Comparison of ENCODE assay signal across 16 mouse cellular contexts in genomic region chr16:22539275-22539674, GRCm38 (mm10).
"Had no signal": no experiment of that assay in that cellular context is flagged by ENCODE, and none has a peak within 500 bp of the region (broad histone marks: within the 10 kb centered on the region; RNA-seq: fewer than 3 reads in every experiment).

No protein-coding gene starts in this region.

- H3K36me3 ChIP-seq: neural tube, embryonic 13.5 days; neural tube, embryonic 15.5 days; stomach, embryonic 15.5 days had no signal

- H3K27me3 ChIP-seq: neural tube, embryonic 13.5 days; neural tube, embryonic 15.5 days; stomach, embryonic 15.5 days had no signal

- H3K9me3 ChIP-seq: neural tube, embryonic 13.5 days; neural tube, embryonic 15.5 days; stomach, embryonic 15.5 days had no signal

- H3K4me1 ChIP-seq: neural tube, embryonic 13.5 days; neural tube, embryonic 15.5 days; stomach, embryonic 15.5 days had no signal

- H3K9ac ChIP-seq: neural tube, embryonic 13.5 days; neural tube, embryonic 15.5 days; stomach, embryonic 15.5 days had no signal

- DNase-seq: retina, postnatal 1 day; right cerebral cortex, adult 18-20 months; right cerebral cortex, postnatal 14 days; right cerebral cortex, postnatal 25 days; right cerebral cortex, postnatal 4 days; spleen, adult 18-20 months; thymus, adult 18-20 months; thymus, adult 2 months; thymus, postnatal 14 days; thymus, postnatal 25 days; thymus, postnatal 36 days; thymus, postnatal 4 days had no signal

- H3K4me2 ChIP-seq: neural tube, embryonic 13.5 days; neural tube, embryonic 15.5 days; stomach, embryonic 15.5 days had no signal

- H3K27ac ChIP-seq: neural tube, embryonic 13.5 days; neural tube, embryonic 15.5 days; stomach, embryonic 15.5 days; stomach, postnatal 0 days had no signal

- H3K4me3 ChIP-seq: neural tube, embryonic 13.5 days; neural tube, embryonic 15.5 days; stomach, embryonic 15.5 days had no signal
